Mouse (Mus musculus): ENCODE results near the gene Msi2. TPM values are rescaled to one million over a fixed set of nuclear protein-coding genes. Genes with fewer than 3 reads are reported as not detected.

Gene Msi2
- polyA plus RNA-seq, 1 experiment from 2014 or later: 21.3 TPM

DNA sequence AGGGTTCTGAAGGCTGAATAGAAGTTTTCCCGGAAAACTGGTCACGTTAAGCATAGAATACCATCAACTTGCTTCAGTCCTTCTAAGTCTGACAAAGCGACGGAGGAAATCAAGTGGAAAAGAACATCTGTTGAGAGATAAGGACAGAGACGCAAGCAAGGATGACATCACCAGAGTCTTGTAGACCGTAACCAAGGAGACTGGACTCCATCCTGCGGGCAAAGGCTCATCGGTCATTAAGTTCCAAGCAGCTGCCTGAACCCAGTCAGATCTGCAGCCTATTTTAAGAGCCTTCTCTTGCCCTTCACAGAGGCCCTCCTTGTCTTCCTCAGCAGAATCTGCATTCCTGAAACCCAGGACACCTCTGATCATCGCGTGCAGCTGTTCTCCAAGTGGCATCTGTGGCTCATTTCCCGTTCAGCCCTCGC is 113.2 kb downstream of the Msi2 start:
- Histone ChIP-seq H3K27ac (no peak overlapping the region), H3K9me3 (no peaks in the 10 kb centered on the region), H3K9ac (no peak overlapping the region), H3K36me3 (peaks cover 31% of the 10 kb centered on the region), H3K4me3 (no peak overlapping the region), H3K4me1 (peaks cover 40% of the 10 kb centered on the region), H3K4me2 (replicated peaks) (no peak overlapping the region), H3K27me3 (no peaks in the 10 kb centered on the region)
- ATAC-seq (ENCODE audit: low FRiP score, low read depth): 0 out of 2 replicates have a peak, but pooled peaks have one; percentile 53
- WGBS: 67% methylated on average over 12 of the region's 12 CpGs

DNA sequence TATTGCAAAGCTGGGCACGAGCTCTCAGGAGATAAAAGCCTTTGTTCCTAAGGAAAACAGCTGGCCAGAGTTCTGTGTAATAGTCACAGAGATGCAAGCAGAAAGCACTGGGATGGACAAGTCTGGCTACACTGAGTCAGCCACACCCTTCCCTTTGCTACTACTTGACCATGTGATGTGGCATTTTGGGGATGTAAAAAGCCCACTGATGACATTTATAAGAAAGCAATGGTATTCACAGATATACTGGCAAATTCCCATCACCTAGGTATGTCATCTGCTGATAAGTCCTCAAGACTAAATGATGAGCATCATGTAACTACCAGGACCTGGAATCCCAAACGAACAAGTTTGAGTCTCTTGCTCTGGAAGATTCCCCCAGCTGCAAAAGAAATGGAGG is 113.7 kb downstream of the Msi2 start:
- Histone ChIP-seq H3K27ac (no peak overlapping the region), H3K4me2 (replicated peaks) (no peak overlapping the region), H3K4me1 (peaks cover 42% of the 10 kb centered on the region), H3K4me3 (no peak overlapping the region), H3K9me3 (no peaks in the 10 kb centered on the region), H3K27me3 (no peaks in the 10 kb centered on the region), H3K9ac (no peak overlapping the region), H3K36me3 (peaks cover 31% of the 10 kb centered on the region)
- WGBS: 71% methylated on average over 2 of the region's 2 CpGs
- no peak for ATAC-seq (ENCODE audit: low FRiP score, low read depth)

- Histone ChIP-seq H3K36me3 (peaks cover 31% of the 10 kb centered on the region), H3K27me3 (no peaks in the 10 kb centered on the region), H3K9me3 (no peaks in the 10 kb centered on the region), H3K4me3 (no peak overlapping the region), H3K4me1 (peaks cover 42% of the 10 kb centered on the region), H3K4me2 (replicated peaks) (no peak overlapping the region), H3K9ac (no peak overlapping the region), H3K27ac (no peak overlapping the region)
- ATAC-seq (ENCODE audit: low FRiP score, low read depth): no peak
- WGBS: 71% methylated on average over 11 of the region's 11 CpGs
These were observed 114.9 kb downstream of the Msi2 start for GRCm38 (mm10) chr11:88603366-88603765.

DNA sequence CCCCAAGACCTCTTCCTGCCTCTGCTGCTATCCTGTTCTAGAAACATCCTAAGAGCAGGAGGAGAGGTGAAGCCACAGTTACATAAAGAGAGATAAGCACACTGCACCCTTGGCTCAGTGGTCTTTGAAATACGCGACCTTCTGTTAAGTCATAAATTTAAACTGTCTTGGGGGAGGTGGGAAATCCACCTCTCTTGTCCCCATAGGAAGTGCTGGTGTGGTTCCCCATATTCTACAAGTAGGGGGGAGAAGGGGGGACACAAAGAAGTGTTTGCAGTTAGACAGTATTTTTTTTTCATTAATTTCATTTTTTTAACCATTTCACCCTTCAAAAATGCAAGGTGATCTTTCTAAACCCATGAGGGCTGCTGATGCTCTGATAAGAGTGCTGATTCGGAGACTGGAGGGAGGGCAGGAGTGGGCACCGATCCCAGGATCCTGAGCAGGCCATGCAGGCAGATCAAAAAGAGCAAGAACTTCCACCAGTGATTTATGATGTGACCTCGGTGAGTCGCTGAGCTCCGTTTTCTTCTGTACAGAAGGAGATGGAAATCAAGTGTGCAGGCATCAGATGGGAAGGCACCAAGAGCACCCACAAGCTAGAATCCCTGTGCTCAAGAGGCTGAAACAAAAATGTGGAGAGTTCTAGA is 115.7 kb downstream of the Msi2 start:
- Histone ChIP-seq H3K36me3 (peaks cover 31% of the 10 kb centered on the region), H3K27me3 (no peaks in the 10 kb centered on the region), H3K4me3 (no peak overlapping the region), H3K4me1 (peaks cover 49% of the 10 kb centered on the region), H3K27ac (no peak overlapping the region), H3K4me2 (replicated peaks) (no peak overlapping the region), H3K9me3 (no peaks in the 10 kb centered on the region), H3K9ac (no peak overlapping the region)
- WGBS: 41% methylated on average over 7 of the region's 7 CpGs
- no peak for ATAC-seq (ENCODE audit: low FRiP score, low read depth)

- H3K9me3 ChIP-seq: no peaks in the 10 kb centered on the region
- no peaks in the 10 kb centered on the region for H3K27me3 ChIP-seq
- peaks cover 29% of the 10 kb centered on the region for H3K36me3 ChIP-seq
- WGBS: 96% methylated on average over 3 of the region's 3 CpGs
- no peak overlapping the region for H3K4me3 ChIP-seq
- no peak overlapping the region for H3K9ac ChIP-seq
- no peak overlapping the region for H3K27ac ChIP-seq
- no peak overlapping the region for H3K4me2 ChIP-seq (replicated peaks)
- peaks cover 46% of the 10 kb centered on the region for H3K4me1 ChIP-seq
- ATAC-seq (ENCODE audit: low FRiP score, low read depth): no peak
These were observed 118.1 kb downstream of the Msi2 start for GRCm38 (mm10) chr11:88600194-88600593.

DNA sequence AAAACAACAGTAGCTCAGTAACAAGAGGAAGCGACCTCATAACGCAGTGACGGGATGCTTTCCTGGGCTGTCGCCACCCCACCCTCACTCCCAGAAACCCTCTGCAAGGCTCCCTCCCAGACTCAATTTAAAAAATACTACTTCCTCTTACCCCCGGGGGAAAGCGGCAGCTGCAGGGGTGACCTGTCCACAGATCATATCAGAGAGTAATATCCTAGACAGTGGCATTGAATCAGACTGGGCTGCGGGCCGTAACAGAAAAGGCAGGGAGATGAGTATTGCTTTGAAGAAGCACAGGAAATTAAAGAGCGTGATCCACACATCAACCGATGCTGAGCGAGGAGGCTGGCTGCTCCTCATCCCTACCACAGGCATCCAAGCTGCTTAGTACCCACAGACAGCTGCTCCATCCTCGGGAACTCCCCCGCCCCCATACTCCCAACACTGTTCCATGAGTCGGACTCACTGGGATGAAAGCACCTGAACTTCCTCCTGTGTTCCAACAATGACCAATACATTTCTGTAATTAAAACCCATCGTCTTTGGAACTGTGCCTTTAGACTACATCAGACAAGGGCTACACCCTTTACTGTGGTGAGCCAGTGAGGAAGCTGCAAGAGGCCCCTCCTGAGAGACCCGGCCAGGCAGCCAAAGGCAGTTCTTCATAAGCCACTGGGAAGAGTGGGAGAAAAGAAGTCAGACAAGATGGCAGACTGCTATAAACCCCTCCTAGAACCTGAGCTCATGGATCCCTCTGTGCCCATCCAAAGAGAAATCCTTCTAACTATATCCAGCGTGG is 118.8 kb downstream of the Msi2 start:
- peaks cover 23% of the 10 kb centered on the region for H3K36me3 ChIP-seq
- H3K4me3 ChIP-seq: no peak overlapping the region
- H3K4me2 ChIP-seq (replicated peaks): peak overlapping the region; percentile 34; the same call in 1 of the 2 replicates
- ATAC-seq (ENCODE audit: low FRiP score, low read depth): no peak
- H3K27me3 ChIP-seq: no peaks in the 10 kb centered on the region
- no peaks in the 10 kb centered on the region for H3K9me3 ChIP-seq
- WGBS: 34% methylated on average over 17 of the region's 17 CpGs
- H3K9ac ChIP-seq: no peak overlapping the region
- H3K27ac ChIP-seq: peak overlapping the region; percentile 4; the same call in 1 of the 2 replicates
- peaks cover 53% of the 10 kb centered on the region for H3K4me1 ChIP-seq

DNA sequence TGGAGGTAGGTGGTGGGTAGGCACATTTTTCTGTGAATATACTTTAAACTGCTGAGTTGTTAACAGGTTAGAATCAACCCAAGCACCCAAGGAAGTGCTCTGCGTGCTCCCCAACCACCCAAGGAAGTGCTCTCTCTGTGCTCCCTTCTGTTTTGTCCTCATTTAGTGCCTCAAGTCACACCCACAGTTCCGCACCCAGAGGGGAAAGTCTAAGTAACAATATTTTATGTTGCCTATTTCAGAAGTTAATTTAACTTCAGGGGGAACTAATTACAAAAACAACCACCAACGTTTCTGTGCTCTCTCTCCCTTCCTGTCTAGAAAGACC is 119.5 kb downstream of the Msi2 start:
- no peak overlapping the region for H3K4me3 ChIP-seq
- peaks cover 59% of the 10 kb centered on the region for H3K4me1 ChIP-seq
- no peak overlapping the region for H3K9ac ChIP-seq
- ATAC-seq (ENCODE audit: low FRiP score, low read depth): no peak
- WGBS: 38% methylated on average over 3 of the region's 3 CpGs
- no peaks in the 10 kb centered on the region for H3K9me3 ChIP-seq
- H3K4me2 ChIP-seq (replicated peaks): no peak overlapping the region
- no peaks in the 10 kb centered on the region for H3K27me3 ChIP-seq
- peaks cover 19% of the 10 kb centered on the region for H3K36me3 ChIP-seq
- H3K27ac ChIP-seq: peak overlapping the region; percentile 6; the same call in 1 of the 2 replicates

GRCm38 (mm10) chr11:88598150-88598847 is 120.0 kb downstream of the Msi2 start:
- H3K4me3 ChIP-seq: no peak overlapping the region
- peak overlapping the region; percentile 6; the same call in 1 of the 2 replicates for H3K27ac ChIP-seq
- peaks cover 61% of the 10 kb centered on the region for H3K4me1 ChIP-seq
- H3K9me3 ChIP-seq: no peaks in the 10 kb centered on the region
- H3K36me3 ChIP-seq: peaks cover 14% of the 10 kb centered on the region
- H3K4me2 ChIP-seq (replicated peaks): no peak overlapping the region
- H3K9ac ChIP-seq: no peak overlapping the region
- WGBS: 64% methylated on average over 11 of the region's 11 CpGs
- no peaks in the 10 kb centered on the region for H3K27me3 ChIP-seq
- ATAC-seq (ENCODE audit: low FRiP score, low read depth): no peak

- H3K4me2 ChIP-seq (replicated peaks): no peak overlapping the region
- WGBS: 24% methylated on average over 4 of the region's 4 CpGs
- H3K27me3 ChIP-seq: no peaks in the 10 kb centered on the region
- no peak overlapping the region for H3K27ac ChIP-seq
- no peak; the same call in 1 of the 2 replicates for ATAC-seq (ENCODE audit: low FRiP score, low read depth)
- H3K4me1 ChIP-seq: peaks cover 78% of the 10 kb centered on the region
- H3K36me3 ChIP-seq: no peaks in the 10 kb centered on the region
- H3K4me3 ChIP-seq: no peak overlapping the region
- no peak overlapping the region for H3K9ac ChIP-seq
- no peaks in the 10 kb centered on the region for H3K9me3 ChIP-seq
These were observed 122.7 kb downstream of the Msi2 start for GRCm38 (mm10) chr11:88595616-88596015.

- H3K4me1 ChIP-seq: peaks cover 83% of the 10 kb centered on the region
- no peaks in the 10 kb centered on the region for H3K27me3 ChIP-seq
- H3K36me3 ChIP-seq: peaks cover 1% of the 10 kb centered on the region; the same call in 1 of the 2 replicates
- WGBS: 46% methylated on average over 13 of the region's 13 CpGs
- no peak overlapping the region for H3K4me3 ChIP-seq
- H3K9ac ChIP-seq: no peak overlapping the region; the same call in 1 of the 2 replicates
- no peaks in the 10 kb centered on the region for H3K9me3 ChIP-seq
- ATAC-seq (ENCODE audit: low FRiP score, low read depth): no peak
- H3K4me2 ChIP-seq (replicated peaks): 0 out of 2 replicates have a peak overlapping the region, but pooled peaks have one; percentile 4
- H3K27ac ChIP-seq: peak overlapping the region; percentile 23; the same call in 1 of the 2 replicates
These were observed 123.3 kb downstream of the Msi2 start for GRCm38 (mm10) chr11:88594804-88595611.

DNA sequence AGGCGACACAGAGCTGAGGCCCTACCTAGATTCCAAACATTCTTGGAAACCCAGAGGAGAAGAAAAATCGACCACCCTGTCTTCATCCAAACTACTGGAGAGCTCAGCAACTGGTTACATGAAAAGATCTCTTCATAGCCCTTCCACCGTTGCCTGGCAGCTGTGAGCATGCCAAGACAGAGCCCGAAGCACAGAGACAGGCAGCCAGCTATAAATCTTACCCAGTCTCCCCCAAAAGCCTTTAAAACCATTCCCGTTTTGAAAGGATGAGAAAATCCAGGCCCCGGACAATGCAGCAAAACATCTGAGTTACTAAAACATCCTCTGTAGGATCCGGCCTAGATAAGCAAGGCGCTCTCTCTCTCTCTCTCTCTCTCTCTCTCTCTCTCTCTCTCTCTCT is 124.3 kb downstream of the Msi2 start:
- Histone ChIP-seq H3K9ac (no peak overlapping the region), H3K9me3 (no peaks in the 10 kb centered on the region), H3K36me3 (peaks cover 11% of the 10 kb centered on the region), H3K4me2 (replicated peaks) (0 out of 2 replicates have a peak overlapping the region, but pooled peaks have one; percentile 11), H3K27me3 (no peaks in the 10 kb centered on the region), H3K4me3 (no peak overlapping the region), H3K4me1 (peaks cover 83% of the 10 kb centered on the region), H3K27ac (peak overlapping the region; percentile 48; the same call in 1 of the 2 replicates)
- 8% methylated on average over 8 of the region's 8 CpGs for WGBS
- ATAC-seq (ENCODE audit: low FRiP score, low read depth): peak; percentile 74
